Mouse (Mus musculus) cortical plate, adult 2 months (tissue): Measurements from ENCODE around the gene Lef1.

ENCODE experiments used
- CTCF ChIP-seq: fragments of 200-500 bp; IDR thresholded peaks from 2 replicates; pipeline ENCODE4 v1.5.1; 2011; ENCODE audit warnings: mild to moderate bottlenecking, control low read depth, low read length; ENCODE audit not compliant: insufficient read depth; ENCODE audit errors: extremely low read depth
- POLR2A ChIP-seq: fragments of 200-500 bp; IDR thresholded peaks from 2 replicates; pipeline ENCODE4 v1.6.1; 2011; ENCODE audit warnings: mild to moderate bottlenecking, low read length, control low read depth; ENCODE audit not compliant: insufficient read depth; ENCODE audit errors: extremely low read depth

DNA sequence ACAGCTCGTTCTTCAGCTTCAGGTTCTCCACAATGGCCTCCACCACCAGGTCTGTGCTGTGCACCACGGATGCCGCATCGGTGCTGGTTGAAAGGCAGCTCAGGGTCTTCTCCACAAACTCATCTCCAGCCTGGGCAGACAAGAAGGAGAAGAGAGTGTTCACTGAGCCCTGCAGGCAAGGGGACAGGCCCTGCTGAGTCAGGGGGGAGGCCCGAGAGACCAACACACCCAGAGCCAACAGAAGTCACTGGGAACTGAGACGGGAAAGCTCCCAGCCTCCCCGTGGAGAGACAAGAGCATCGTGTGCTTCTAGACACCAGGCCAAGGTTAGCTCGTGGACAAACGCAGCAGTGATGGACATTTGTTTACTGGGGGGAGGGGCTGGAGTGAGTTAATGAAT, 138.2 kb downstream of the Lef1 start:
- no peak for TF ChIP-seq CTCF
- TF ChIP-seq POLR2A = no peak
